Mouse (Mus musculus): ENCODE measurements around the gene Wdr92.

Wdr92 gene

DNA sequence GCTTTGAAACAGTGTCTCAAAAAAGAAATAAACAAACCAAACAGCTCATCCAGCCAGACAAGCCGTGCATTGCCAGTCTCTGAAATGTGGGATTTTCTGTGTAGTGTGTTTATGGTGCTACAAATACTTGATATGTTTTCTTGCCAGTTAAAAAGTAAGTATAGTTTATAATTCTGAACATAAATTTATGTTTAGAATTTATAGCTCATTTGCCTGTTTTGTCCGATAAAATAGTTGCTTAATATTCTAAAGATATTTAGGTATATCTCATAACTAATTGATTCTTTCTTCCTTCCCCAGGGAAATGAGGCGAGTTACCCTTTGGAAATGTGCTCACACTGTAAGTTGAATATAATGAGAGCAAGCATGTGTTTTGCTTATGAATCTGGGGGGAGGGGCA, at the start of gene Wdr92:
Gene Wdr92 (plus strand): TSS at position 301 of the 400 bp plus-strand sequence.
- H3K4me1 ChIP-seq (replicated peaks; ENCODE audit: low read depth, low read length): peaks cover 35% of the 10 kb centered on the region
- peaks cover 9% of the 10 kb centered on the region; the same call in 1 of the 2 replicates for H3K36me3 ChIP-seq (ENCODE audit: insufficient read depth, low read length)
- TF ChIP-seq POU5F1 (IDR thresholded peaks at IDR 0.05; ENCODE audit: borderline replicate concordance, low read length) (no peak), CTCF (conservative IDR thresholded peaks at IDR 0.05; ENCODE audit: low read length) (no peak)
- no peaks in the 10 kb centered on the region for H3K27me3 ChIP-seq (ENCODE audit: insufficient read depth, low read length)
- no peak within 1 kb of the TSS for H3K4me3 ChIP-seq (replicated peaks; ENCODE audit: low read length)
- H3K9me3 ChIP-seq (ENCODE audit: low read length): no peaks in the 10 kb centered on the region

DNA sequence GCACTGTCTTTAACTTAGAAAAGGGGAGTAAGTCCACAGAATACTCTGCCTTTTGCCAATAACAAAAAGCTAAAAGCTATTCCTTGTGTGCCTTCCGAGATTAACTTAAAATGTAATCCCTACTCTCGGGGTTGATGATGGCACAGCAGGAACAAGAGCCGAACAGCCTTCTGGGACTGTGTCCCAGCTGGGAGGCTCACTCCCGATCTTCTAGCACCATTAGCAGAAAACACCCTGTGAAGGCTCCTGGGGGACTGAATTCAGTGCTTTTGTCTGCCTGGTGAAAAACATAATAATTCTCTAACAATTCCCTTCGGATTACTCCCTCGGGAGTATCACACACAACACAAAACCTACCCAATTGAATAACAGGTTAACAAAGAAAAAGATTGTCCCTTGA, 46.3 kb upstream of the Wdr92 start:
- no peak overlapping the region for H3K4me3 ChIP-seq (replicated peaks; ENCODE audit: low read length)
- H3K9me3 ChIP-seq (ENCODE audit: low read length): no peaks in the 10 kb centered on the region
- no peak for TF ChIP-seq POU5F1 (IDR thresholded peaks at IDR 0.05; ENCODE audit: borderline replicate concordance, low read length)
- no peak for TF ChIP-seq CTCF (conservative IDR thresholded peaks at IDR 0.05; ENCODE audit: low read length)
- TF ChIP-seq NANOG (IDR thresholded peaks at IDR 0.05; ENCODE audit: borderline replicate concordance, low read length): no peak; the same call in 1 of the 2 replicates
- H3K36me3 ChIP-seq (ENCODE audit: insufficient read depth, low read length): no peaks in the 10 kb centered on the region
- H3K4me1 ChIP-seq (replicated peaks; ENCODE audit: low read depth, low read length): peaks cover 4% of the 10 kb centered on the region; the same call in 1 of the 2 replicates
- H3K27me3 ChIP-seq (ENCODE audit: insufficient read depth, low read length): no peaks in the 10 kb centered on the region

DNA sequence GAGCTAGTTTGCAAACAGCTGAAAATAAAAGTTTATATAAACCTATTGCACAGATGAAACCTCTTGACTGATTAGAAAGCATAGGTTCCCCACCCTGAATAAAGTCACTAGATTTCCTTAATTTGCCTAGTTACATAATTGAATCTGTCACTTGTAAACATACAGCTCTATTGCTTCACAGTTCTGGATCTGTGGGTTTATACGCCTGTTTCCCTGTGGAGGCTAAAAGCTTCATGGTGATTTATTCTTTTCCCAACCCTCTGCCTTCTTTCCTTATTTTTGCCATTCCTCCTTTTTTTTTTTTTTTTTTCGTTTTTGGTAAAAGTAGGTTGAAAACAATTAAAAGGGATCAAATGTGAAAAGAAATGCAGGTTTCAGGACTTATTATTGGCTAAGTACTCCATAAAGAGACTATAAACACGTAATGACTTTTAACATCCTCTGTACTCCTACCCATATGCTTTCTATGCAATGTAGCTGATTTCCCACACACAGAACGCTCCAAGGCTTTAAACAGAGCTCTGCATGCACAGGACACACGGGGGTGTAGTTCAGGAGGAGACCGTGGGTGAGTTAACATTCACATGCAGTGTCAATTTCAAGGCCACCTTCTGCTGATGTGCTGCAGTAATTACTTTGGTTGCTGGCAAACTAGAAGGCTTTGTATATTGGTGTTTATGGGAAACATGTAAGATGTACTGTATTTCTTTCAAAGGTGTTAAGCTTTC, 43.4 kb upstream of the Wdr92 start:
- H3K4me3 ChIP-seq (replicated peaks; ENCODE audit: low read length): no peak overlapping the region
- H3K36me3 ChIP-seq (ENCODE audit: insufficient read depth, low read length): no peaks in the 10 kb centered on the region
- peaks cover 4% of the 10 kb centered on the region; the same call in 1 of the 2 replicates for H3K4me1 ChIP-seq (replicated peaks; ENCODE audit: low read depth, low read length)
- no peak for TF ChIP-seq CTCF (conservative IDR thresholded peaks at IDR 0.05; ENCODE audit: low read length)
- no peak for TF ChIP-seq NANOG (IDR thresholded peaks at IDR 0.05; ENCODE audit: borderline replicate concordance, low read length)
- TF ChIP-seq POU5F1 (IDR thresholded peaks at IDR 0.05; ENCODE audit: borderline replicate concordance, low read length): no peak
- H3K9me3 ChIP-seq (ENCODE audit: low read length): no peaks in the 10 kb centered on the region
- no peaks in the 10 kb centered on the region for H3K27me3 ChIP-seq (ENCODE audit: insufficient read depth, low read length)

DNA sequence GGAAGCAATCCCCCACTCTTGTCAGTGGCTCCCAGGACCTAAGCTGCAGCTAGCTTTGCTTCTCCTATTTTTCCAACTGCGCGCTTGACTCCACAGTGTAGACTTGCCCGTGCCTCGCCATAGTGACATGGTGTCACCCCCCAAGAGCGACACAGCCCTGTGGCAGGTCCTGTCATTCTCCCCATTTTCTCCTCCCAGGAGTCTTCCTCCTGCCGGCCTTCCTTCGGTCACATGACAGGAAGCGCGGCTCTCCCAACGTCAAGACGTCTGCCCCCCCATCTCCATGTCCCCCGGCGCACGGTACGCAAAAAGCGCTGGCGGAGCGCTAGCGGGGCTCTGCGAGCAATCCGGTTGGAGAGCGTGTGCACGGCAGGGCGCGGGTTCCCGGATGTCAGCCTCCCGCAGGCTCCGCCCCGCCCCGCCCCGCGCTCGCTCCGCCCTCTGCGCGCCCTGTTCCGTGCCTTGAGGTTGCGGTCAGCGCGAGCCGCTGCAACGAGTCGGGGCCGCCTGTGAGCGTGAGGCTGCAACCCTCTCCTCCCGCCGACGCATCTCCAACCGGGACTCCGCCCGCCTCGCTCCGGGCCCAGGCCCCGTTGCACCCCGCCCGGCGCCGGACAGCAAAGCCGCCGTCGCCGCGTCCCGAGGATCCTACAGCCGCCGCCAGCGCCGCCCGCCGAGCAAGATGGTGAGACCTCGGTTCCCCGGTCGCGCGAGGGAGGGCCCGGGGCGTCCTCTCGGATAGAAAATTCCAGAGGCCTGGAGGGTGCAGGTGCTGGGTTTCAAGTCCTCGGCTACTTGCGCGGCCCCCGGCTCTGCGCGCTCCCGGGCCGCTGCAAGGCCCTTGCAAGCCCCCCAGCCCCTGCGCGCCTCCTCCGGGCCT, 22.8 kb upstream of the Wdr92 start, which contains the start of gene Ppp3r1:
Gene Ppp3r1 (plus strand): TSS at position 406 of the 880 bp plus-strand sequence.
- H3K4me1 ChIP-seq (replicated peaks; ENCODE audit: low read depth, low read length): peaks cover 37% of the 10 kb centered on the region
- peak within 1 kb of the TSS; percentile 96 for H3K4me3 ChIP-seq (replicated peaks; ENCODE audit: low read length)
- H3K9me3 ChIP-seq (ENCODE audit: low read length): no peaks in the 10 kb centered on the region
- H3K36me3 ChIP-seq (ENCODE audit: insufficient read depth, low read length): no peaks in the 10 kb centered on the region
- TF ChIP-seq POU5F1 (IDR thresholded peaks at IDR 0.05; ENCODE audit: borderline replicate concordance, low read length) (no peak), NANOG (IDR thresholded peaks at IDR 0.05; ENCODE audit: borderline replicate concordance, low read length) (no peak), CTCF (conservative IDR thresholded peaks at IDR 0.05; ENCODE audit: low read length) (no peak)
- H3K27me3 ChIP-seq (ENCODE audit: insufficient read depth, low read length): no peaks in the 10 kb centered on the region

DNA sequence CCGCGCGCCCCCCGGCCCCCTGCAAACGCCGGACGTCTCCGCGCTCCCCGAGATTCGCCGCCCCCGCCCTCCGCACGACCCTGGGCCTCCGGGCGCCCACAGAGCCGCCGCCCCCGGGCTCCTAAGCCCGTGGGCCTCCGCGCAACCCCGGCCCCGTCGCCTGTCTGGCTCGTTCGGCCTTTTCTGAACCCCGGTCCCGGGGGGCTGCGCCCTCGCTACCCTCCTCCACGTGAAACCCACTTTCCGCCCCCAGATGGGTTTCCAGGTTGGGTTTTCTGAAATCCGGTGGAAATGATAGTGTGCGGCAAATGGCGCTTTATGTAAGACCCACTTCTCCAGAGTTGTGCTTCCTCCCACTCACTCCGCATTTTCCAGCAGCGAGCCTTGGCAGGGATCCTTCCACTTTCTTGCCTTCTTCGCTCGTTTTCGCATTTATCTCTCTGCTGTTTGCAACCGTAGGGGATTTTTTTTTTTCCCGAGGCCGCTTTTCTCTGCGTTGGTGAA, 22.1 kb upstream of the Wdr92 start:
- TF ChIP-seq POU5F1 (IDR thresholded peaks at IDR 0.05; ENCODE audit: borderline replicate concordance, low read length) (no peak), CTCF (conservative IDR thresholded peaks at IDR 0.05; ENCODE audit: low read length) (no peak), NANOG (IDR thresholded peaks at IDR 0.05; ENCODE audit: borderline replicate concordance, low read length) (no peak)
- no peaks in the 10 kb centered on the region for H3K36me3 ChIP-seq (ENCODE audit: insufficient read depth, low read length)

DNA sequence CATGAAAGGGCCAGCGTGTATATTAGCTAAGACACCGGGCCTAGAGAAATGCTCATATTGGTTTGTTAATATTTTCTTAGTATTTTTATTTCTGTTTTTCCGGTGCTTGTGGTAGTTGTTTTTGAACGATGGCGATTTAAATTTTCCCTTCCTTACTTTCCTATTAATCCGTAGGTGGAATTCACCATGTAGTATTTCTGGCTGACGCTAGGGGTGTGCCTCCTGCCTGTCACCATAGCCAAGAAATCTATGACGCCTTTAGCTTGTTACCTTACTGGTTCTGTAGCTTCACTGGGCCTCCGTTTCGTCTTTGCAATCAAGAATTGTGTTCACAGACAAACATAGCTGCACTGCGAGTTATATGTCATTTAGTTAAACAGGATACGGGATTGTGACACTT, 21.7 kb upstream of the Wdr92 start:
- no peaks in the 10 kb centered on the region for H3K27me3 ChIP-seq (ENCODE audit: insufficient read depth, low read length)
- peak overlapping the region; percentile 96 for H3K4me3 ChIP-seq (replicated peaks; ENCODE audit: low read length)
- no peak for TF ChIP-seq POU5F1 (IDR thresholded peaks at IDR 0.05; ENCODE audit: borderline replicate concordance, low read length)
- TF ChIP-seq NANOG (IDR thresholded peaks at IDR 0.05; ENCODE audit: borderline replicate concordance, low read length): no peak
- TF ChIP-seq CTCF (conservative IDR thresholded peaks at IDR 0.05; ENCODE audit: low read length): peak; percentile 64
- H3K36me3 ChIP-seq (ENCODE audit: insufficient read depth, low read length): no peaks in the 10 kb centered on the region
- peaks cover 48% of the 10 kb centered on the region for H3K4me1 ChIP-seq (replicated peaks; ENCODE audit: low read depth, low read length)
- H3K9me3 ChIP-seq (ENCODE audit: low read length): no peaks in the 10 kb centered on the region

More for the DNA sequence above, 22.1 kb upstream of the Wdr92 start:
- peaks cover 44% of the 10 kb centered on the region for H3K4me1 ChIP-seq (replicated peaks; ENCODE audit: low read depth, low read length)
- no peaks in the 10 kb centered on the region for H3K27me3 ChIP-seq (ENCODE audit: insufficient read depth, low read length)
- H3K4me3 ChIP-seq (replicated peaks; ENCODE audit: low read length): peak overlapping the region; percentile 96
- no peaks in the 10 kb centered on the region for H3K9me3 ChIP-seq (ENCODE audit: low read length)

DNA sequence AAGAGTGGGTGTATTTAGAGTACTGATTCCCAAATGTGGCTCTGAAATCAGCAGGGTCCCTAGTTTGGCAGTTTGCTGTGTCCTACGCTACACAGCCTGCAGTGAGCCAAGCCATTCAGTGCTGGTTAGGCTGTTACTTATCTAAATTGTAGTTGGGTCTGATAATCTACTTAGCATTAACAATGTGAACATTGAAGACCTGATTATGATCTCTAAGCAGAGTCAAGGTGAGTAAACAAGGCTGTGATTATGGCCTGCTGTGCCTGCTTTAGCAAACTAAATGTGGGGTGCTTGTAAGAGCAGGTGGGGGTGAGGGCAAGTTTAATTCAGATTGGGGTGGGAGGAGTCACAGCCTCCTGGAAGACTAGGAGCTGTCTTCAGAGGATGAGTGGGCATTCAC, 18.0 kb upstream of the Wdr92 start:
- TF ChIP-seq NANOG (IDR thresholded peaks at IDR 0.05; ENCODE audit: borderline replicate concordance, low read length) (peak; percentile 85), CTCF (conservative IDR thresholded peaks at IDR 0.05; ENCODE audit: low read length) (no peak), POU5F1 (IDR thresholded peaks at IDR 0.05; ENCODE audit: borderline replicate concordance, low read length) (no peak)
- H3K9me3 ChIP-seq (ENCODE audit: low read length): no peaks in the 10 kb centered on the region

DNA sequence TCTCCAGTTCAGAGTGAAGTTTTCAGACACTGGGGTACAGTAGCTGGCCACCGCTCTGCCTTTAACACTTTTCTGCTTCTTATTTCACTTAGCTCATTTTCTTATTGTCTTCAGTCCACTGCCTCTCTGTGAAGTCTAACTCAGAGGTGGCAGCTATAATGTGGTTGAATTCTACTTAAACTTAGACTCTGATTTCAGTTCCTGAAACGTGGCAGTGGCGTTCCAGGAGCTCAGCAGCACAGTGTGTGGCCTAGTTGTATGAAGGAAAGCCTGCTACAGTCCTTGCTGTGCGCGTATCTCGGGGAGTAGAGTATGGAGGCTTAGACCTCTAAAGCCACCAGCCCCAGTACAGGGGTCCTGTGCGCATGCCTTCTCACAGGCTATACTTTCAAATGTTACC, 15.3 kb upstream of the Wdr92 start:
- Histone ChIP-seq H3K36me3 (ENCODE audit: insufficient read depth, low read length) (peaks cover 2% of the 10 kb centered on the region; the same call in 1 of the 2 replicates), H3K27me3 (ENCODE audit: insufficient read depth, low read length) (no peaks in the 10 kb centered on the region), H3K9me3 (ENCODE audit: low read length) (no peaks in the 10 kb centered on the region), H3K4me1 (replicated peaks; ENCODE audit: low read depth, low read length) (peaks cover 79% of the 10 kb centered on the region), H3K4me3 (replicated peaks; ENCODE audit: low read length) (no peak overlapping the region)
- TF ChIP-seq POU5F1 (IDR thresholded peaks at IDR 0.05; ENCODE audit: borderline replicate concordance, low read length) (no peak), CTCF (conservative IDR thresholded peaks at IDR 0.05; ENCODE audit: low read length) (no peak), NANOG (IDR thresholded peaks at IDR 0.05; ENCODE audit: borderline replicate concordance, low read length) (no peak)

More for the DNA sequence above, 18.0 kb upstream of the Wdr92 start:
- Histone ChIP-seq H3K4me1 (replicated peaks; ENCODE audit: low read depth, low read length) (peaks cover 67% of the 10 kb centered on the region), H3K27me3 (ENCODE audit: insufficient read depth, low read length) (no peaks in the 10 kb centered on the region), H3K36me3 (ENCODE audit: insufficient read depth, low read length) (no peaks in the 10 kb centered on the region), H3K4me3 (replicated peaks; ENCODE audit: low read length) (no peak overlapping the region)

Data from E14TG2a.4 (cell line).